Mouse (Mus musculus): ENCODE measurements around the gene Gm28845. TPM values are rescaled to one million over a fixed set of nuclear protein-coding genes. Genes with fewer than 3 reads are reported as not detected.

The Gm28845 gene
- not detected for total RNA-seq (2021)

- DNase-seq: no peak
- intact Hi-C loops (cut with DNase I): no loop called here
Measured at GRCm38 (mm10) chr1:65119438-65119837, at the start of gene Gm28845. Gene Gm28845, minus strand, starts transcription at chr1:65119558.

GRCm38 (mm10) chr1:65167496-65167895 lies 48.1 kb upstream of the Gm28845 start:
- intact Hi-C loops (cut with DNase I): no loop called here
- no peak for DNase-seq

GRCm38 (mm10) chr1:65162210-65162609 lies 42.9 kb upstream of the Gm28845 start:
- intact Hi-C loops (cut with DNase I): no loop called here
- DNase-seq: no peak

GRCm38 (mm10) chr1:65156111-65156510 lies 36.8 kb upstream of the Gm28845 start:
- no peak for DNase-seq
- intact Hi-C loops (cut with DNase I): no loop called here

- DNase-seq: no peak
Measured at GRCm38 (mm10) chr1:65154814-65155213, 35.5 kb upstream of the Gm28845 start.

GRCm38 (mm10) chr1:65147971-65148370 lies 28.6 kb upstream of the Gm28845 start:
- no peak for DNase-seq
- intact Hi-C loops (cut with DNase I): no loop called here

More at GRCm38 (mm10) chr1:65154814-65155213, 35.5 kb upstream of the Gm28845 start:
- intact Hi-C loops (cut with DNase I): no loop called here

GRCm38 (mm10) chr1:65147326-65147725 lies 28.0 kb upstream of the Gm28845 start:
- DNase-seq: no peak
- intact Hi-C loops (cut with DNase I): no loop called here

- intact Hi-C loops (cut with DNase I): no loop called here
- DNase-seq: no peak
Measured at GRCm38 (mm10) chr1:65146601-65147000, 27.2 kb upstream of the Gm28845 start.

GRCm38 (mm10) chr1:65144783-65145182 lies 25.4 kb upstream of the Gm28845 start:
- intact Hi-C loops (cut with DNase I): no loop called here
- DNase-seq: no peak

GRCm38 (mm10) chr1:65137560-65137959 lies 18.2 kb upstream of the Gm28845 start:
- intact Hi-C loops (cut with DNase I): no loop called here
- DNase-seq: no peak

- intact Hi-C loops (cut with DNase I): no loop called here
- no peak for DNase-seq
Measured at GRCm38 (mm10) chr1:65132833-65133232, 13.5 kb upstream of the Gm28845 start.

GRCm38 (mm10) chr1:65131671-65132070 lies 12.3 kb upstream of the Gm28845 start:
- intact Hi-C loops (cut with DNase I): no loop called here
- DNase-seq: no peak

GRCm38 (mm10) chr1:65130226-65130625 lies 10.9 kb upstream of the Gm28845 start:
- no peak for DNase-seq

GRCm38 (mm10) chr1:65129634-65130180 lies 10.3 kb upstream of the Gm28845 start:
- DNase-seq: no peak
- intact Hi-C loops (cut with DNase I): no loop called here

More at GRCm38 (mm10) chr1:65130226-65130625, 10.9 kb upstream of the Gm28845 start:
- intact Hi-C loops (cut with DNase I): no loop called here

- intact Hi-C loops (cut with DNase I): no loop called here
- no peak for DNase-seq
Measured at GRCm38 (mm10) chr1:65122574-65123372, 3.4 kb upstream of the Gm28845 start, which contains the start of gene D630023F18Rik. Gene D630023F18Rik, minus strand, starts transcription at chr1:65123214.

GRCm38 (mm10) chr1:65118150-65118913 lies 1.0 kb downstream of the Gm28845 start:
- intact Hi-C loops (cut with DNase I): no loop called here
- no peak for DNase-seq

- intact Hi-C loops (cut with DNase I): no loop called here
- DNase-seq: no peak
Measured at GRCm38 (mm10) chr1:65113536-65114172, 5.7 kb downstream of the Gm28845 start.

- intact Hi-C loops (cut with DNase I): loop anchor here (1.0 kb wide), 1 partner anchor 66 kb away; no protein-coding TSS in a partner anchor
- DNase-seq: peak; percentile 13 to 16
Measured at GRCm38 (mm10) chr1:65112807-65113196, 6.6 kb downstream of the Gm28845 start.

GRCm38 (mm10) chr1:65112031-65112806 lies 7.1 kb downstream of the Gm28845 start:
- intact Hi-C loops (cut with DNase I): loop anchor here (1.0 kb wide), 1 partner anchor 67 kb away; no protein-coding TSS in a partner anchor
- peak; percentile 71 to 75 for DNase-seq

Measured in heart, postnatal 36 days (tissue).